Mouse (Mus musculus) thymus, adult 2 months (tissue): ENCODE results near the gene Atp1a2.

Experiments
- CTCF ChIP-seq: fragments of 200-500 bp; IDR thresholded peaks from 2 replicates; pipeline ENCODE4 v1.5.1; 2012; ENCODE audit warnings: mild to moderate bottlenecking, control low read depth, low read length, moderate library complexity, borderline replicate concordance; ENCODE audit not compliant: control insufficient read depth, poor library complexity, insufficient read depth; ENCODE audit errors: extremely low read depth
- POLR2A ChIP-seq: fragments of 200-500 bp; IDR thresholded peaks from 2 replicates; pipeline ENCODE4 v1.6.1; 2012; ENCODE audit warnings: mild to moderate bottlenecking, low read length, control low read depth, moderate library complexity; ENCODE audit not compliant: control insufficient read depth, poor library complexity, insufficient read depth; ENCODE audit errors: extremely low read depth

GRCm38 (mm10) chr1:172277172-172277571 lies 20.7 kb downstream of the Atp1a2 start:
- no peak for TF ChIP-seq POLR2A
- no peak for TF ChIP-seq CTCF
